Mouse (Mus musculus) neural tube, embryonic 15.5 days (tissue): ENCODE measurements around the gene Git2. TPM values are rescaled to one million over a fixed set of nuclear protein-coding genes. Genes with fewer than 3 reads are reported as not detected.
A peak's percentile ranks its signal among the peaks of the same experiment; 100 is the strongest.

ENCODE experiments used
- ATAC-seq: fragments of 200-750 bp; cut with Nextera tagmentation; 2 replicates; pipeline ENCODE4 v1.8.0; 2017; ENCODE audit warnings: mild to moderate bottlenecking, moderate TSS enrichment, moderate library complexity; ENCODE audit not compliant: low FRiP score
- H3K27ac ChIP-seq: fragments of 300-500 bp; sonication (generic); replicated peaks from 2 replicates; pipeline ENCODE4 v1.5.1; 2015; ENCODE audit warnings: mild to moderate bottlenecking, inconsistent platforms
- H3K27me3 ChIP-seq: fragments of 300-500 bp; sonication (generic); replicated peaks from 2 replicates; pipeline ENCODE4 v1.6.1; 2015; ENCODE audit warnings: inconsistent platforms
- H3K36me3 ChIP-seq: fragments of 300-500 bp; sonication (generic); 2 replicates; pipeline ENCODE4 v1.6.1; 2015; ENCODE audit warnings: inconsistent platforms
- H3K4me1 ChIP-seq: fragments of 300-500 bp; sonication (generic); 2 replicates; pipeline ENCODE4 v1.6.1; 2015; ENCODE audit warnings: inconsistent platforms
- H3K4me2 ChIP-seq: fragments of 300-500 bp; sonication (generic); 2 replicates; pipeline ENCODE4 v1.6.1; 2015; ENCODE audit warnings: inconsistent platforms, mild to moderate bottlenecking, moderate library complexity
- H3K4me3 ChIP-seq: fragments of 300-500 bp; sonication (generic); replicated peaks from 2 replicates; pipeline ENCODE4 v1.5.1; 2015; ENCODE audit warnings: mild to moderate bottlenecking, inconsistent platforms
- H3K9ac ChIP-seq: fragments of 300-500 bp; sonication (generic); replicated peaks from 2 replicates; pipeline ENCODE4 v1.6.1; 2015; ENCODE audit warnings: mild to moderate bottlenecking, inconsistent platforms
- H3K9me3 ChIP-seq: fragments of 300-500 bp; sonication (generic); replicated peaks from 2 replicates; pipeline ENCODE4 v1.6.1; 2016; ENCODE audit warnings: inconsistent platforms
- WGBS: fragments of 180-500 bp; shearing (Covaris S2); methylation state at CpG from one replicate; pipeline ENCODE4 v1.1.7; 2015; ENCODE audit warnings: mixed read lengths; 5-methylcytosine and 5-hydroxymethylcytosine counted together
- polyA plus RNA-seq: library from polyadenylated mRNA; unstranded; fragments of >200 nt; fragmentation: Nextera tagmentation; extraction: Ambion mirVana; gene quantifications from 2 replicates; pipeline ENCODE4 v1.2.1, GENCODE M21; 2015

Git2 gene
- polyA plus RNA-seq, 1 experiment from 2014 or later = 47.7 TPM

DNA sequence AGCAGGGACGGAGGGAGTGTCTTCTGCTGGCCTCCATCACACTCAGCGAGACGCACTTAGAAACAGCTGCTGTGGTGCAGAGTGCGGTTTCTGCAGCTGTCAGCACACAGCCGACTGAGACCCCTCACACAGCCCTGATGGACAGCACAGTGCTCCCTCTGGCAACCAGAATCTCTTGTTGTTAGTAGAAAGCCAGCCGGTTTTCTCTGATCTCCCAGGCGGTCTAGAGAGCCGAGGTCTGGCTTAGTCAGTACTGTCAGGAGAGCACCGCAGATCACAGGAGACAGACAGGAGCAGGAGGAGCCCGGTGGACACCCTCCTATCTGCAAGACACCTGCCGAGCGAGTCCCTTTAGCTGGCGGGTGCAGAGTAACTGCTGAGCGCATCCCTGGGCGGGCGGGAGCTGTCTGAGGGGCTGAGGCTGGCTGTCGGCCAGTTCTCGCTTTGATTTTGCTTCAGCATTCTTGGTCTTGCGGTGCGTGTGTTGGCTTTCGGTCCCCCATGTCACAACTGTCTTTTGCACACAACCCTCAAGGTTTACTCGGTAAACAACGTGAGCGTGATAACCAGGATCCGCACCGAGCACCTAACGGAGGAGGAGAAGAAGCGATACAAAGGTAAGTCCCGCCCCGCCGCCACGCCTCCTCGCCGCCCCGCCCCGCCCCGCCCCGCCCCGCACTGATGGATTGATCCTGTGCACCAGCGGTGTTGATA lies 21.1 kb upstream of the Git2 start:
- Histone ChIP-seq H3K27ac (peak overlapping the region; percentile 72), H3K27me3 (no peaks in the 10 kb centered on the region), H3K9ac (peak overlapping the region; percentile 21; the same call in 1 of the 2 replicates), H3K36me3 (peaks cover 60% of the 10 kb centered on the region), H3K4me2 (peak overlapping the region; percentile 59), H3K4me1 (peaks cover 23% of the 10 kb centered on the region), H3K4me3 (peak overlapping the region; percentile 29), H3K9me3 (no peaks in the 10 kb centered on the region)
- WGBS = 5% methylated on average over 40 of the region's 40 CpGs
- 0 out of 2 replicates have a peak, but pooled peaks have one; percentile 34 for ATAC-seq

DNA sequence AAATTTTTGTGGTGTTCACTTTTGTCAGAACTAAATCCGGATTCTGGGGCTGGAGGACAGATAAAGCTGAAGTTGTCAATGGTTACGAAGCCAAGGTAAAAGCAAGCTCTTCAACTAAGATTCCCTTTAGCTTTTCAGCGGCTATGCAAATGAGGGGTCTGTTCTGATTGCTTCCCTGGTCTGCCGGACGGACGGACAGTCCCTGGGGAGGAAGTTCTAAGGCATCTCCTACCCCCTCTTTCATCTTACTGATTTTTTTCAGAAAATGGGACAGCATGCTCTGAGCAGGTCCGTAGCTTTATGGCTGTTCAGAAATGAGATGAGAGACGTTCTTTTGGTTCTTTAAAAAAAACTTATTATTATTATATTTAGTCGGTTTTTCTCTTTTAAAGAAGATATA lies 20.3 kb upstream of the Git2 start:
- no peaks in the 10 kb centered on the region for H3K27me3 ChIP-seq
- H3K9ac ChIP-seq = no peak overlapping the region
- no peak overlapping the region for H3K4me3 ChIP-seq
- no peak for ATAC-seq
- 48% methylated on average over 9 of the region's 9 CpGs for WGBS
- no peak overlapping the region for H3K27ac ChIP-seq
- H3K9me3 ChIP-seq = no peaks in the 10 kb centered on the region
- no peak overlapping the region for H3K4me2 ChIP-seq
- peaks cover 66% of the 10 kb centered on the region for H3K36me3 ChIP-seq
- H3K4me1 ChIP-seq = peaks cover 23% of the 10 kb centered on the region

DNA sequence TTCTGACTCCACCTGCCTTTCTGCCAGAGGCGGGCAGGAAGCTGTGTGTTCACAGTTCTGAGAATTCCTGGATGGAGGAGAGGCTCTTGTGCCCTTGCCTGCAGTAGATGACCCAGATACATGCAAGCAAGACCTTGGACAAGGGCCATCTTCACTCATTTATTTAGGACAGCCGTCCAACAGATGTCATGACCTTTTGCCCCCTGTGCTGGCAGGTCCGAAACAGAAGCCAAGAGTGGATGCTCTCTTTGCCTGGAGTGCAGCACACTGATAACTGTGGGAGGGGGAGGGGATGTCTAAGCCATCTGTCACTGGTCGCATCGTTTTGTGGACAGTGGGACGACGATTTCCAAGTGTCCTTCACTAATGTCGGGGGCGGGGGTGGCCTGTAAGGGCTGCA lies 19.9 kb upstream of the Git2 start:
- Histone ChIP-seq H3K36me3 (peaks cover 61% of the 10 kb centered on the region), H3K4me3 (no peak overlapping the region), H3K27ac (no peak overlapping the region), H3K4me2 (no peak overlapping the region), H3K9ac (no peak overlapping the region), H3K9me3 (no peaks in the 10 kb centered on the region), H3K27me3 (no peaks in the 10 kb centered on the region), H3K4me1 (peaks cover 23% of the 10 kb centered on the region)
- no peak for ATAC-seq
- 30% methylated on average over 9 of the region's 9 CpGs for WGBS

DNA sequence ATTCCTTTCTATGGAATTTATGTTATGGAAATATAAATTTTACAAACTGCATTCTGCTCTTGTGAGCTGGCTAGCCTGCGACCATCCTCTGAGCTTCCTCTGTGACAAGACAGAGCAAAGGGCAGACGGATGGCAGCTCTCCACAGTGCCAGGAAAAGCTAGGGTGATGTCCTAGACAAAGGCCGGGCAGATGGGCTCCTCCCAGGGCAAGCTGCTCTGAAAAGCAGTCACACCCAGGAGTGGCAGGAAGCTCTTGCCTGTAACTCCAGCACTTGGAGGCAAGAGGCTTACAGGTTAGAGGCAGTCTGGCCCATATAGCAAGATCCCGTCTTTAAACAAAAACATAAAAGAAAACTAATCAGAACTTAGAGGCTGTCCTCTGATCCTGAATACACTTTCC lies 19.3 kb upstream of the Git2 start:
- H3K4me2 ChIP-seq = no peak overlapping the region
- ATAC-seq = no peak
- H3K9ac ChIP-seq = no peak overlapping the region
- peaks cover 23% of the 10 kb centered on the region for H3K4me1 ChIP-seq
- 56% methylated on average over 4 of the region's 4 CpGs for WGBS
- no peak overlapping the region for H3K4me3 ChIP-seq
- peaks cover 58% of the 10 kb centered on the region for H3K36me3 ChIP-seq
- H3K9me3 ChIP-seq = no peaks in the 10 kb centered on the region
- H3K27me3 ChIP-seq = no peaks in the 10 kb centered on the region
- H3K27ac ChIP-seq = no peak overlapping the region

DNA sequence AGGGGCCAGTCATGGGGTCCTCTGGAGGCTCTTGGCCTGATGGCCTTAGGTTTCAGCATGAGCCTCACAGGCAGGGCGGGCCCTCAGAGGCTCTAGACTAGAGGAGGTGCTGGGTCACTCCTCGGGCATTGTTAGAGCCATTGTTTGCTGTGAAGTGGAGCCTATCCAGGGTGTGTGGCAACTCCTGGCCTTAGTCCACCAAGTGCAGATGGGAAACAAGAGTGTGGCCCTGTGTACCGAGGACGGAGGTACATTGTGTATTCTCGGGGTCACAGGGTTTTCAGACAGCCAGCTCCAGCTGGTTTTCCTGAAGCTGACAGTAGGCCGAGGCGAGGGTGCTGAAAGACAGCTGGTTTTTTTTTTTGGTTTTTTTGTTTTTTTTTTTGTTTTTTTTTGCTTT lies 18.0 kb upstream of the Git2 start:
- Histone ChIP-seq H3K9me3 (no peaks in the 10 kb centered on the region), H3K27ac (no peak overlapping the region), H3K4me1 (peaks cover 23% of the 10 kb centered on the region), H3K9ac (no peak overlapping the region), H3K4me3 (no peak overlapping the region), H3K36me3 (peaks cover 56% of the 10 kb centered on the region), H3K4me2 (no peak overlapping the region), H3K27me3 (no peaks in the 10 kb centered on the region)
- no peak for ATAC-seq
- WGBS = 83% methylated on average over 7 of the region's 7 CpGs

DNA sequence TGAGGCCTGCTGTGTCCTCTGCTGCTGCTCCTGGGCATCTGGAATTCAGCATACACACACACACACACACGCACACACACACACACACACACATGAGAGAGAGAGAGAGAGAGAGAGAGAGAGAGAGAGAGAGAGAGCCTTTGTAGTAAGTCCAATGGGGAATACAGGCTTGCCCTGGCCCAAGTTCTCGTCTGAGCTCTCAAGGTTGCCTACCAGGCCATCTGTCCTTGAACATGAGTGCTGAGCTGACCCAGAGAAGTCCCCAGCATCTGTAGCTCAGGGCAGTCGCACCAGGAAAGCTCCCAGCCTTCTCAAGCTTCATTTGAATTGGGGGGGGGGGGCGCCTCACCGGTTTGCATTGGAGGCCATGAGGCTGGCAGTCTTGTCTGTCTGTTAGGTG lies 9.9 kb upstream of the Git2 start:
- Histone ChIP-seq H3K9me3 (no peaks in the 10 kb centered on the region), H3K27ac (no peak overlapping the region), H3K36me3 (peaks cover 37% of the 10 kb centered on the region), H3K4me3 (no peak overlapping the region), H3K4me1 (peaks cover 22% of the 10 kb centered on the region), H3K27me3 (no peaks in the 10 kb centered on the region), H3K4me2 (no peak overlapping the region), H3K9ac (no peak overlapping the region)
- WGBS = 72% methylated on average over 5 of the region's 5 CpGs
- no peak for ATAC-seq

DNA sequence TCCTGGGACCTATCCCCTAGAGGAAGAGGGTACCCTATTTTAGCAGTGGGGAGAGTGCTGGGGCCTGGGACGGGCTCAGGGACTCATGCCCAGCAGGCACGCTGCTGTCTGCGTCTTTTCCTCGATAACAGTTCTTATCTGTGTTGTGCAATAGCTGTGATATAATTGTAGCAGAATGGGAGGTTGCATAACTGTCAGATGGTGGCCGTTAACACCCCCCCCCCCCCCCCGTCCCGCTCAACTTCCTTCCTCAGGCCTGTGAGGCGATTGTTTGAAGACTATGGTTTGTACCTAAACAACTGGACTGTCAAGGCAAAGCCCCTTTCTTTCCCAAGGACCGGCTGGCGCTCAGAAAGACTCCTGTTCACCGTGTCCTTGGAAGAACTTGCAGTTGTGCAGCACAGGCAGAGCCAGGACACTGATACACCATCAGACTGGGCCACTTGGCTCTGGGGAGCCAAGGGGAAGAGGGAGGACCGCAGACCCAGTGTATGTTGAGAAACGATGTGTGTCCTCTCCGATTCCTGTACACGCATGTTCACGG lies 9.4 kb upstream of the Git2 start:
- Histone ChIP-seq H3K36me3 (peaks cover 36% of the 10 kb centered on the region), H3K4me3 (no peak overlapping the region), H3K9me3 (no peaks in the 10 kb centered on the region), H3K4me2 (no peak overlapping the region), H3K27ac (no peak overlapping the region), H3K27me3 (no peaks in the 10 kb centered on the region), H3K9ac (no peak overlapping the region), H3K4me1 (peaks cover 26% of the 10 kb centered on the region)
- ATAC-seq = no peak
- 84% methylated on average over 16 of the region's 16 CpGs for WGBS

DNA sequence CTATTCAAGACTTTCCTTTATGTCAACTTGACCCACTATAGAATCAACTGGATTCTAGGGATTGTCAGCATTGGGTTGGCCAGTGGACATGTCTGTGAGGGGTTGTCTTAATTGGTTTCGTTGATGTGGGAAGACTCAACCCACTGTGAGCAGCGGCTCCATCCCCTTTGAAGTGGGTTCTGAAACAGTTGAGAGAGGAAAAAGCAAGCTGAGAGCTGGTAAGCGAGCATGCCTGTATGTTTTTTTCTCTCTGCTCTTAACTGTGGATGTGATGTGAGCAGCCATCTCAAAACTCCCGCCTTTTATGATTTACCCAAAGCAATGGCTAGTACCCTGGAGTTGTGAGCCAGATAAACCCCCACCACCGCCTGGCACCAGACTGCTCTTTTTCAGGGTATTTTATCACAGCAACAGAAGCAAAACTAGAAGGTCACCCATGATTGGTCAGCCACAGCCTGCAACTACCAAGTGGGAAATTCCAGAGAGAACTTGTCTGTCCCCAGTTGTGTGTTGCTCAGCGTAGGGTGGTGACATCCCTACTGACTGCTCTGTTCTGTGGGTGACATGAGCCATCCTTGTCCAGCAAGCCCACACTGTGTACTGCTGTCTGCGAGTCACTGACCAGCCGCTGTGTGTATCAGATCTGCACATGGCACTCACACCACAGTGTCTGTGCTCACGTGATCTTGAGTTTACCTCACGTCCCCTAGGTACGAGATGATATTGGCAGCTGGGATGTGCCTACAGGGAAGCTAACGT lies 8.3 kb upstream of the Git2 start:
- H3K9ac ChIP-seq = no peak overlapping the region
- WGBS = 84% methylated on average over 12 of the region's 12 CpGs
- H3K27me3 ChIP-seq = no peaks in the 10 kb centered on the region
- H3K9me3 ChIP-seq = no peaks in the 10 kb centered on the region
- peaks cover 28% of the 10 kb centered on the region for H3K4me1 ChIP-seq
- no peak overlapping the region for H3K27ac ChIP-seq
- H3K4me2 ChIP-seq = no peak overlapping the region
- ATAC-seq = no peak
- no peak overlapping the region for H3K4me3 ChIP-seq
- peaks cover 26% of the 10 kb centered on the region for H3K36me3 ChIP-seq

DNA sequence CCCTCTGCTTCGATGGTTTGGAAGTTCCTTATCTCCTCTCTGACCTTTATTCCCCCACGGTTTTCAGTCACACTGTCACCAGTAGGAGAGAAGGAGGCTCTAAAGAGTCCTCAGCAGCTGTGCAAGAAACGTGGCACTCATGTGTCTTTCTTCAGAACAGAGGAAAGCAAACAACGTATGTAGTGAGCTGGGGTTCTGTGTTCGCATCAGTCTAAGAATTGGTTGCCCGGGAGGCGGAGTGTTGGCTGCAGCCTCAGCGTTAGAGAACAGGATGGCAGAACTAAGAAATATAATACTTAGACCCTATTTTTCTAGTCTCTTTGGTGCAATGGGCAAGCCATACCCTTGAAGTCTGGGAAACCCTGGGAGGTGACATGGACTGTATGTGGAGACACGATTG lies 7.7 kb upstream of the Git2 start:
- 87% methylated on average over 9 of the region's 9 CpGs for WGBS

DNA sequence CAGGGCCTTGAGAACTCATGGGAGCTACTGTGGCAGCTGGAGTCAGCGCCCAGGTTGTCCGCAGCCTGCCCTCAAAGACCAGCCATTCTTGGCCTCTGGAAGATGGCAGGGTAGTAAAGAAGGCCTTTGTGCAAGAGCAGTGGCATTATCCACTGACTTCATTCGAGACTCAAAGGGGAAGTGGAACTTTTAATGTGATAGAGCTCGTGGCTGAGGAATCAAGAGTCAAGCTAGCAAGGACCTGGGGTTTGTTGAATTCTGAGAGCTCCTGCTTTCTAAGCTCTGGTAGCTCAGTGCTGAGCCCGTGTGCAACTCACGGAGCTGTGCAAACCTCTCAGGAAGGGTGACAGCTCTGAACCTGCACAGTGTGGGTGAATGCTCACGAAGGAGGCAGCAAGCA lies 5.6 kb upstream of the Git2 start:
- no peaks in the 10 kb centered on the region for H3K9me3 ChIP-seq
- H3K4me2 ChIP-seq = no peak overlapping the region
- H3K4me1 ChIP-seq = peaks cover 54% of the 10 kb centered on the region
- H3K4me3 ChIP-seq = no peak overlapping the region
- H3K9ac ChIP-seq = no peak overlapping the region
- no peak for ATAC-seq
- WGBS = 78% methylated on average over 7 of the region's 7 CpGs
- peaks cover under 1% of the 10 kb centered on the region; the same call in 1 of the 2 replicates for H3K36me3 ChIP-seq
- no peak overlapping the region for H3K27ac ChIP-seq
- H3K27me3 ChIP-seq = no peaks in the 10 kb centered on the region

More for the DNA sequence above, 7.7 kb upstream of the Git2 start:
- no peak overlapping the region for H3K4me3 ChIP-seq
- H3K4me1 ChIP-seq = peaks cover 34% of the 10 kb centered on the region
- H3K9me3 ChIP-seq = no peaks in the 10 kb centered on the region
- ATAC-seq = no peak
- H3K27me3 ChIP-seq = no peaks in the 10 kb centered on the region
- H3K9ac ChIP-seq = no peak overlapping the region
- H3K27ac ChIP-seq = no peak overlapping the region
- H3K4me2 ChIP-seq = no peak overlapping the region
- H3K36me3 ChIP-seq = peaks cover 21% of the 10 kb centered on the region

DNA sequence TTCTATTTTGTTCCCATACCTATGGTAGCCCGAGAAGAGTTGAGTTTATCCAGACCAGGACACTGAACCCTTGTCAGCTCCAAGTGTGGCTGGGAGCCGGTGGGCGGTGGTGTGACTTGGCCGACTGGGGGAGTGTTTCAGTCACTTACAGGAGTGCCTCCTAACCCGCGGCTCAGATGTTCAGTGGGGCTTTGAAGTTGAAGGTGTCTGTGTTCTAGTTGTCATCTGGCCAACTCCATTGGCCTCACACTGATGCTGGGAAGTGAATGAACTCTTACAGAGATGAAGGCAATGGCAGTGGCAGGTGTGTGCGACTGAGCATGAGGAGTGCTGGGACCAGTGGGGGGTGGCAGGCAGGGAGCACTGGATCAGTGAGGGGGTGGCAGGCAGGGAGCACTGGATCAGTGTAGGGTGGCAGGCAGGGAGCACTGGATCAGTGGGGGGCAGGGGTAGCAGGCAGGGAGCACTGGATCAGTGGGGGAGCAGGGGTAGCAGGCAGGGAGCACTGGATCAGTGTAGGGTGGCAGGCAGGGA lies 4.7 kb upstream of the Git2 start:
- peaks cover 55% of the 10 kb centered on the region for H3K4me1 ChIP-seq

DNA sequence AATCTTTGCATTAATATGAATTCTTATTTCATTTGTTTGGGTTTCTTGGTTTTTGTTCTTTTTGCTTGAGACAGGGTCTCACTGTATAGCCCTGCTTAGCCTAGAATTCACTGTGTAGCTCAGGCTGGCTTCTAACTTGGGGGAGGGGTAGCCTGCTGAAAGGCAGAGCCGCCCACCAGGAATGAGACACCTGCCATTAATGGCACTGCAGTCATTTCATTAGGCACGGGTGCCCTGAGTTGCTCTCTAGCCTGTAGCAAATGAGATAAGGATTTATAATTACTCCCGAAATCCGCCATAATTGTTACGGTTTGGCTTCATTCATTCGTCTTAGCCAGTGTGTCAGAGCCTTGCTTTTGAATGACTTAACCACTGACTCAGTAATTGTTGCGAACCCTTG lies 857 bp upstream of the Git2 start:
- no peaks in the 10 kb centered on the region for H3K36me3 ChIP-seq
- peak overlapping the region; percentile 88 for H3K4me2 ChIP-seq
- no peak for ATAC-seq
- peak overlapping the region; percentile 100 for H3K9ac ChIP-seq
- WGBS = 34% methylated on average over 7 of the region's 7 CpGs
- no peaks in the 10 kb centered on the region for H3K9me3 ChIP-seq
- H3K4me1 ChIP-seq = peaks cover 64% of the 10 kb centered on the region
- no peaks in the 10 kb centered on the region for H3K27me3 ChIP-seq
- no peak overlapping the region for H3K27ac ChIP-seq
- H3K4me3 ChIP-seq = peak overlapping the region; percentile 99

More for the DNA sequence above, 4.7 kb upstream of the Git2 start:
- H3K36me3 ChIP-seq = no peaks in the 10 kb centered on the region
- H3K4me3 ChIP-seq = no peak overlapping the region
- 84% methylated on average over 7 of the region's 7 CpGs for WGBS
- no peak for ATAC-seq
- H3K27ac ChIP-seq = no peak overlapping the region
- no peaks in the 10 kb centered on the region for H3K9me3 ChIP-seq
- H3K27me3 ChIP-seq = no peaks in the 10 kb centered on the region
- H3K9ac ChIP-seq = no peak overlapping the region
- no peak overlapping the region for H3K4me2 ChIP-seq
